Mouse (Mus musculus): ENCODE measurements around the gene Capn13.

- TF ChIP-seq CTCF (IDR thresholded peaks at IDR 0.05) (no peak), EP300 (IDR thresholded peaks at IDR 0.05; ENCODE audit: insufficient read depth, low read depth, low read length) (no peak)
Observed at GRCm38 (mm10) chr17:73386581-73386980, 14.1 kb downstream of the Capn13 start.

Measured in heart, adult 2 months (tissue).